Mouse (Mus musculus): ENCODE measurements around the gene Sox18.

DNA sequence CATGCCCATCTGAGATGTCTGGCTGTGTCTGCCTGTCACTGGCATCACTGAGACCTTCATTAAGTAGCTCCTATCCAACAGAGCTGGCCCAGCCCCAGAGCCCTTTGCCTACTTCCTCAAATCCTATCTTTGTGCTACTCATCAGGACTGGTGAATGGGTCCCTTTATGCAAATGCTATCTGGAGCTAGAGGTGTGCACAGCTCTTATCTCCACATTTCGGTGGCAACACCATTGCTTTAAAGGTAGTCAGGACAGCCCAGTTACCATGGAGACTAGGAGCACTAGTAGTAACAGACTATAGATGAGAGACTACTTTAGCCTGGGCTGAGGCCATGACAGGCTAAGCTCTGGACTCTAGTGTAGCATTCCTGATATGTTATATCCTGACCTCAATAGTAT, 13.3 kb upstream of the Sox18 start:
- TF ChIP-seq CTCF (IDR thresholded peaks at IDR 0.05) (no peak), POLR2A (IDR thresholded peaks at IDR 0.05; ENCODE audit: insufficient read depth, low read depth, low read length) (no peak), EP300 (IDR thresholded peaks at IDR 0.05; ENCODE audit: insufficient read depth, low read depth, low read length) (no peak)
